Comparison of ENCODE assay signal across 40 mouse cellular contexts in the genomic region with DNA sequence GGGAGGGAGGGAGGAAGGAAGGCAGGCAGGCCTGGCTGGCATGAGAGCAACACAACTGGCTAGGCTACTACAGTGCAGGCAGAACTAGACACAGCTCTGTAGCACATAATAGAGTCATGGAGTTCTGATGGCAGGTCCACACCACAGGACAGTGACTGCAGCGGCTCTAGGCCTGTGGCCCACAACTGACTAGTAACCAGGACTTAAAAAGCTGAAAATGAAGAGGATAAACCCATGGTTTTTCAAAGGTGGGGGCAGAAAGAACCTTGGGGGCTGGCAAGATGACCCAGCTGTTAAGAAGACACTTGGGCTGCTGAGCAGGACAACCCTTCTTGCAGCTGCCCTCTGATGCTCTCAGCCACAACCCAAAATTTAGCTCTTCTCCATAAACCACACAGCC. TPM values are rescaled to one million over a fixed set of nuclear protein-coding genes. Genes with fewer than 3 reads are reported as not detected.
DNase-seq lines count a peak whose midpoint lies in the region; ATAC-seq and TF ChIP-seq lines count a peak whose summit lies in the region.
"Had no signal": no experiment of that assay in that cellular context is flagged by ENCODE, and none has a peak within 500 bp of the region (broad histone marks: within the 10 kb centered on the region; RNA-seq: fewer than 3 reads in every experiment).

No protein-coding gene starts in this region.

- intact Hi-C loops in heart, postnatal 36 days (cut with DNase I), result loop anchor here (5.0 kb wide), 1 partner anchor 79 kb away; no protein-coding TSS in a partner anchor

- 82% methylated on average over 1 of the region's 1 CpGs for WGBS in forebrain, embryonic 11.5 days
- 100% methylated on average over 1 of the region's 1 CpGs for WGBS in forebrain, embryonic 15.5 days
- WGBS in heart, embryonic 13.5 days, result 92% methylated on average over 1 of the region's 1 CpGs
- 100% methylated on average over 1 of the region's 1 CpGs for WGBS in midbrain, embryonic 11.5 days
- WGBS in midbrain, embryonic 13.5 days, result 94% methylated on average over 1 of the region's 1 CpGs
- 87% methylated on average over 1 of the region's 1 CpGs for WGBS in limb, embryonic 12.5 days
- WGBS in lung, postnatal 0 days, result 95% methylated on average over 1 of the region's 1 CpGs

- no peak for ATAC-seq in forebrain, embryonic 11.5 days (replicated peaks; ENCODE audit: low FRiP score)
- ATAC-seq in forebrain, embryonic 15.5 days (replicated peaks), result no peak
- ATAC-seq in heart, embryonic 13.5 days (ENCODE audit: extremely low read depth, insufficient number of reproducible peaks, low FRiP score, low TSS enrichment), result no peak
- no peak for ATAC-seq in midbrain, embryonic 11.5 days (ENCODE audit: low FRiP score)
- no peak for ATAC-seq in midbrain, embryonic 13.5 days
- no peak for ATAC-seq in limb, embryonic 12.5 days (ENCODE audit: insufficient number of reproducible peaks, insufficient read depth, low FRiP score, low TSS enrichment, low read depth)
- no peak for ATAC-seq in lung, postnatal 0 days
- ATAC-seq: forebrain, embryonic 13.5 days; liver, embryonic 12.5 days; liver, postnatal 0 days; midbrain, embryonic 15.5 days; Patski had no signal

- no peak overlapping the region for H3K27ac ChIP-seq in forebrain, embryonic 11.5 days (ENCODE audit: low read depth, low read length)
- no peak overlapping the region for H3K27ac ChIP-seq in forebrain, embryonic 15.5 days (replicated peaks)
- H3K27ac ChIP-seq in heart, embryonic 13.5 days (replicated peaks), result no peak overlapping the region
- H3K27ac ChIP-seq in midbrain, embryonic 11.5 days (ENCODE audit: low read depth, low read length), result no peak overlapping the region
- H3K27ac ChIP-seq in midbrain, embryonic 13.5 days, result no peak overlapping the region
- H3K27ac ChIP-seq in limb, embryonic 12.5 days, result peak overlapping the region; percentile 29; the same call in 1 of the 2 replicates
- H3K27ac ChIP-seq in lung, postnatal 0 days (ENCODE audit: low read length), result no peak overlapping the region
- H3K27ac ChIP-seq: embryonic facial prominence, embryonic 15.5 days; forebrain, embryonic 13.5 days; gastrocnemius, adult 2 months; hindbrain, embryonic 15.5 days; kidney, embryonic 15.5 days; liver, embryonic 12.5 days; macrophage; midbrain, embryonic 15.5 days; neural tube, embryonic 15.5 days; stomach, embryonic 15.5 days had no signal

- DNase-seq in forebrain, embryonic 11.5 days (ENCODE audit: low spot score), result peak; percentile 20
- DNase-seq in heart, postnatal 36 days, result no peak
- peak; percentile 19 for DNase-seq in midbrain, embryonic 11.5 days (ENCODE audit: low spot score, missing footprints)
- DNase-seq in lung, postnatal 0 days (ENCODE audit: low spot score), result no peak
- DNase-seq: adrenal gland, postnatal 10 days; cerebellum, adult 11 months; cerebellum, adult 9-10 months; embryo, embryonic 11 days; gastrocnemius, adult 2 months; heart, adult 18-20 months; kidney, adult 18-20 months; liver, postnatal 0 days; right cerebral cortex, postnatal 25 days; thymus, adult 2 months had no signal

- no peak for TF ChIP-seq CTCF in lung, postnatal 0 days (IDR thresholded peaks at IDR 0.05)

- H3K9ac ChIP-seq in forebrain, embryonic 11.5 days (ENCODE audit: low read length), result no peak overlapping the region
- H3K9ac ChIP-seq in forebrain, embryonic 15.5 days (replicated peaks), result no peak overlapping the region
- H3K9ac ChIP-seq in heart, embryonic 13.5 days, result peak overlapping the region; percentile 25; the same call in 1 of the 2 replicates
- H3K9ac ChIP-seq in midbrain, embryonic 11.5 days (ENCODE audit: low read length), result no peak overlapping the region
- H3K9ac ChIP-seq in midbrain, embryonic 13.5 days (replicated peaks), result no peak overlapping the region
- no peak overlapping the region; the same call in 1 of the 2 replicates for H3K9ac ChIP-seq in limb, embryonic 12.5 days (replicated peaks)
- no peak overlapping the region for H3K9ac ChIP-seq in lung, postnatal 0 days (replicated peaks; ENCODE audit: low read depth)
- H3K9ac ChIP-seq: embryonic facial prominence, embryonic 15.5 days; forebrain, embryonic 13.5 days; hindbrain, embryonic 15.5 days; kidney, embryonic 15.5 days; liver, postnatal 0 days; midbrain, embryonic 15.5 days; neural tube, embryonic 15.5 days; stomach, embryonic 15.5 days had no signal

- H3K4me1 ChIP-seq in forebrain, embryonic 11.5 days (replicated peaks; ENCODE audit: control insufficient read depth, insufficient read depth, low read length), result peaks cover 9% of the 10 kb centered on the region
- peaks cover 28% of the 10 kb centered on the region for H3K4me1 ChIP-seq in forebrain, embryonic 15.5 days
- peaks cover 22% of the 10 kb centered on the region for H3K4me1 ChIP-seq in heart, embryonic 13.5 days
- H3K4me1 ChIP-seq in midbrain, embryonic 11.5 days (ENCODE audit: control insufficient read depth, insufficient read depth, low read length), result peaks cover 13% of the 10 kb centered on the region
- peaks cover 29% of the 10 kb centered on the region for H3K4me1 ChIP-seq in midbrain, embryonic 13.5 days (replicated peaks)
- H3K4me1 ChIP-seq in limb, embryonic 12.5 days (replicated peaks), result peaks cover 35% of the 10 kb centered on the region
- peaks cover 9% of the 10 kb centered on the region; the same call in 1 of the 2 replicates for H3K4me1 ChIP-seq in lung, postnatal 0 days (ENCODE audit: insufficient read depth, low read depth, low read length)

- TF ChIP-seq EP300 in lung, postnatal 0 days (IDR thresholded peaks at IDR 0.05), result no peak

- no peak overlapping the region for H3K4me3 ChIP-seq in forebrain, embryonic 11.5 days (ENCODE audit: low read depth, low read length)
- no peak overlapping the region for H3K4me3 ChIP-seq in forebrain, embryonic 15.5 days
- no peak overlapping the region for H3K4me3 ChIP-seq in heart, embryonic 13.5 days
- no peak overlapping the region for H3K4me3 ChIP-seq in midbrain, embryonic 11.5 days (ENCODE audit: low read depth, low read length)
- no peak overlapping the region for H3K4me3 ChIP-seq in midbrain, embryonic 13.5 days (replicated peaks)
- H3K4me3 ChIP-seq in limb, embryonic 12.5 days (replicated peaks), result no peak overlapping the region
- no peak overlapping the region for H3K4me3 ChIP-seq in lung, postnatal 0 days (ENCODE audit: low read depth, low read length)
- H3K4me3 ChIP-seq: embryonic facial prominence, embryonic 15.5 days; forebrain, embryonic 13.5 days; gastrocnemius, adult 2 months; hindbrain, embryonic 15.5 days; kidney, embryonic 15.5 days; liver, embryonic 12.5 days; midbrain, embryonic 15.5 days; neural tube, embryonic 15.5 days; stomach, embryonic 15.5 days had no signal

- H3K27me3 ChIP-seq in forebrain, embryonic 11.5 days (ENCODE audit: control insufficient read depth, insufficient read depth, low read length), result no peaks in the 10 kb centered on the region
- H3K27me3 ChIP-seq in forebrain, embryonic 15.5 days, result no peaks in the 10 kb centered on the region
- no peaks in the 10 kb centered on the region for H3K27me3 ChIP-seq in heart, embryonic 13.5 days (replicated peaks)
- H3K27me3 ChIP-seq in midbrain, embryonic 11.5 days (ENCODE audit: control insufficient read depth, insufficient read depth, low read length), result no peaks in the 10 kb centered on the region
- H3K27me3 ChIP-seq in midbrain, embryonic 13.5 days, result no peaks in the 10 kb centered on the region
- no peaks in the 10 kb centered on the region for H3K27me3 ChIP-seq in limb, embryonic 12.5 days
- no peaks in the 10 kb centered on the region for H3K27me3 ChIP-seq in lung, postnatal 0 days (replicated peaks; ENCODE audit: insufficient read depth, low read length)
- H3K27me3 ChIP-seq: embryonic facial prominence, embryonic 15.5 days; forebrain, embryonic 13.5 days; hindbrain, embryonic 15.5 days; kidney, embryonic 15.5 days; liver, embryonic 12.5 days; midbrain, embryonic 15.5 days; neural tube, embryonic 15.5 days; Patski; stomach, embryonic 15.5 days had no signal

- H3K9me3 ChIP-seq in forebrain, embryonic 11.5 days (ENCODE audit: control insufficient read depth, low read length), result no peaks in the 10 kb centered on the region
- H3K9me3 ChIP-seq in forebrain, embryonic 15.5 days, result no peaks in the 10 kb centered on the region
- H3K9me3 ChIP-seq in heart, embryonic 13.5 days, result no peaks in the 10 kb centered on the region
- no peaks in the 10 kb centered on the region for H3K9me3 ChIP-seq in midbrain, embryonic 11.5 days (ENCODE audit: control insufficient read depth, low read length)
- H3K9me3 ChIP-seq in midbrain, embryonic 13.5 days, result no peaks in the 10 kb centered on the region
- no peaks in the 10 kb centered on the region for H3K9me3 ChIP-seq in limb, embryonic 12.5 days
- no peaks in the 10 kb centered on the region for H3K9me3 ChIP-seq in lung, postnatal 0 days (ENCODE audit: low read length)
- H3K9me3 ChIP-seq: embryonic facial prominence, embryonic 15.5 days; forebrain, embryonic 13.5 days; hindbrain, embryonic 15.5 days; kidney, embryonic 15.5 days; liver, embryonic 12.5 days; midbrain, embryonic 15.5 days; neural tube, embryonic 15.5 days; stomach, embryonic 15.5 days had no signal

- no peak overlapping the region for H3K4me2 ChIP-seq in forebrain, embryonic 11.5 days (ENCODE audit: low read depth, low read length, severe bottlenecking)
- no peak overlapping the region for H3K4me2 ChIP-seq in forebrain, embryonic 15.5 days (replicated peaks)
- no peak overlapping the region for H3K4me2 ChIP-seq in heart, embryonic 13.5 days
- no peak overlapping the region for H3K4me2 ChIP-seq in midbrain, embryonic 11.5 days
- no peak overlapping the region for H3K4me2 ChIP-seq in midbrain, embryonic 13.5 days (replicated peaks)
- H3K4me2 ChIP-seq in limb, embryonic 12.5 days, result 0 out of 2 replicates have a peak overlapping the region, but pooled peaks have one; percentile 88
- no peak overlapping the region for H3K4me2 ChIP-seq in lung, postnatal 0 days (replicated peaks; ENCODE audit: low read depth, low read length)
- H3K4me2 ChIP-seq: embryonic facial prominence, embryonic 15.5 days; heart, embryonic 11.5 days; hindbrain, embryonic 15.5 days; kidney, embryonic 15.5 days; midbrain, embryonic 15.5 days; neural tube, embryonic 15.5 days; stomach, embryonic 15.5 days had no signal

- no peaks in the 10 kb centered on the region for H3K36me3 ChIP-seq in forebrain, embryonic 11.5 days (ENCODE audit: control insufficient read depth, insufficient read depth, low read length)
- peaks cover 23% of the 10 kb centered on the region for H3K36me3 ChIP-seq in forebrain, embryonic 15.5 days
- H3K36me3 ChIP-seq in heart, embryonic 13.5 days, result peaks cover 35% of the 10 kb centered on the region
- peaks cover 6% of the 10 kb centered on the region for H3K36me3 ChIP-seq in midbrain, embryonic 11.5 days (ENCODE audit: control insufficient read depth, insufficient read depth, low read length)
- peaks cover 31% of the 10 kb centered on the region for H3K36me3 ChIP-seq in midbrain, embryonic 13.5 days
- peaks cover 34% of the 10 kb centered on the region for H3K36me3 ChIP-seq in limb, embryonic 12.5 days
- H3K36me3 ChIP-seq in lung, postnatal 0 days (ENCODE audit: insufficient read depth, low read length), result peaks cover 14% of the 10 kb centered on the region; the same call in 1 of the 2 replicates

RNA-seq across cellular contexts. Expression of a gene that starts 2.4 kb away (rescaled TPM):
- polyA plus RNA-seq in forebrain, embryonic 11.5 days (2014; fragmentation: Nextera tagmentation; extraction: Ambion mirVana), result 140 and 143 TPM in 2 replicates
- polyA plus RNA-seq in forebrain, embryonic 15.5 days (2015; fragmentation: Nextera tagmentation; extraction: Ambion mirVana), result 113 and 119 TPM in 2 replicates
- polyA plus RNA-seq in heart, embryonic 13.5 days (2015; fragmentation: Nextera tagmentation; extraction: Ambion mirVana), result 89.2 and 97.1 TPM in 2 replicates
- total RNA-seq in heart, postnatal 36 days (2021), result 10 to 100 TPM; 63.0 to 67.5 TPM
- 167 and 169 TPM in 2 replicates for polyA plus RNA-seq in midbrain, embryonic 11.5 days (2014; fragmentation: Nextera tagmentation; extraction: Ambion mirVana)
- 131 and 135 TPM in 2 replicates for polyA plus RNA-seq in midbrain, embryonic 13.5 days (2015; fragmentation: Nextera tagmentation; extraction: Ambion mirVana)
- polyA plus RNA-seq in limb, embryonic 12.5 days (2016; fragmentation: Nextera tagmentation; extraction: Ambion mirVana), result 112 and 120 TPM in 2 replicates
- 74.3 and 75.9 TPM in 2 replicates for polyA plus RNA-seq in lung, postnatal 0 days (2015; fragmentation: Nextera tagmentation; extraction: Ambion mirVana)

RNA-seq across cellular contexts. Expression of a gene that starts 3.7 kb away (rescaled TPM):
- polyA plus RNA-seq in forebrain, embryonic 11.5 days (2014; fragmentation: Nextera tagmentation; extraction: Ambion mirVana), result 0.45 and 0.64 TPM in 2 replicates
- 3.8 and 4.0 TPM in 2 replicates for polyA plus RNA-seq in forebrain, embryonic 15.5 days (2015; fragmentation: Nextera tagmentation; extraction: Ambion mirVana)
- 0.43 TPM in 1 of 2 replicates, not detected in the other for polyA plus RNA-seq in heart, embryonic 13.5 days (2015; fragmentation: Nextera tagmentation; extraction: Ambion mirVana)
- total RNA-seq in heart, postnatal 36 days (2021), result not detected
- 0.44 and 0.72 TPM in 2 replicates for polyA plus RNA-seq in midbrain, embryonic 11.5 days (2014; fragmentation: Nextera tagmentation; extraction: Ambion mirVana)
- 1.1 and 1.5 TPM in 2 replicates for polyA plus RNA-seq in midbrain, embryonic 13.5 days (2015; fragmentation: Nextera tagmentation; extraction: Ambion mirVana)
- 0.24 and 0.32 TPM in 2 replicates for polyA plus RNA-seq in limb, embryonic 12.5 days (2016; fragmentation: Nextera tagmentation; extraction: Ambion mirVana)
- polyA plus RNA-seq in lung, postnatal 0 days (2015; fragmentation: Nextera tagmentation; extraction: Ambion mirVana), result 1.9 and 2.1 TPM in 2 replicates
- total RNA-seq: megakaryocyte-erythroid progenitor cell, adult 5-6 weeks had no signal
- polyA plus RNA-seq: heart, postnatal 0 days; liver, postnatal 0 days; macrophage had no signal

RNA-seq across cellular contexts. Expression of a gene that starts 11.4 kb away (rescaled TPM):
- polyA plus RNA-seq in forebrain, embryonic 11.5 days (2014; fragmentation: Nextera tagmentation; extraction: Ambion mirVana), result 1.0 and 1.1 TPM in 2 replicates
- polyA plus RNA-seq in forebrain, embryonic 15.5 days (2015; fragmentation: Nextera tagmentation; extraction: Ambion mirVana), result 0.87 and 1.7 TPM in 2 replicates
- 0.20 and 0.35 TPM in 2 replicates for polyA plus RNA-seq in heart, embryonic 13.5 days (2015; fragmentation: Nextera tagmentation; extraction: Ambion mirVana)
- not detected for total RNA-seq in heart, postnatal 36 days (2021)
- polyA plus RNA-seq in midbrain, embryonic 11.5 days (2014; fragmentation: Nextera tagmentation; extraction: Ambion mirVana), result 0.88 and 1.1 TPM in 2 replicates
- 1.5 TPM in 2 replicates for polyA plus RNA-seq in midbrain, embryonic 13.5 days (2015; fragmentation: Nextera tagmentation; extraction: Ambion mirVana)
- 0.92 and 1.6 TPM in 2 replicates for polyA plus RNA-seq in limb, embryonic 12.5 days (2016; fragmentation: Nextera tagmentation; extraction: Ambion mirVana)
- 1.1 and 1.6 TPM in 2 replicates for polyA plus RNA-seq in lung, postnatal 0 days (2015; fragmentation: Nextera tagmentation; extraction: Ambion mirVana)
- total RNA-seq: gastrocnemius, adult 2 months; heart, adult 18-20 months had no signal
- polyA plus RNA-seq: heart, embryonic 11.5 days; heart, postnatal 0 days; liver, embryonic 12.5 days; liver, postnatal 0 days; macrophage had no signal

RNA-seq across cellular contexts. Expression of a gene that starts 32.3 kb away (rescaled TPM):
- not detected in 2 replicates for polyA plus RNA-seq in forebrain, embryonic 11.5 days (2014; fragmentation: Nextera tagmentation; extraction: Ambion mirVana)
- not detected in 2 replicates for polyA plus RNA-seq in forebrain, embryonic 15.5 days (2015; fragmentation: Nextera tagmentation; extraction: Ambion mirVana)
- polyA plus RNA-seq in heart, embryonic 13.5 days (2015; fragmentation: Nextera tagmentation; extraction: Ambion mirVana), result not detected in 2 replicates
- not detected for total RNA-seq in heart, postnatal 36 days (2021)
- not detected in 2 replicates for polyA plus RNA-seq in midbrain, embryonic 11.5 days (2014; fragmentation: Nextera tagmentation; extraction: Ambion mirVana)
- polyA plus RNA-seq in midbrain, embryonic 13.5 days (2015; fragmentation: Nextera tagmentation; extraction: Ambion mirVana), result not detected in 2 replicates
- polyA plus RNA-seq in limb, embryonic 12.5 days (2016; fragmentation: Nextera tagmentation; extraction: Ambion mirVana), result not detected in 2 replicates
- not detected in 2 replicates for polyA plus RNA-seq in lung, postnatal 0 days (2015; fragmentation: Nextera tagmentation; extraction: Ambion mirVana)
- total RNA-seq: adrenal gland, postnatal 10 days; gastrocnemius, adult 2 months; heart, adult 18-20 months; layer of hippocampus, adult 18-20 months; layer of hippocampus, postnatal 10 days; left cerebral cortex, adult 18-20 months; left cerebral cortex, postnatal 14 days; megakaryocyte-erythroid progenitor cell, adult 5-6 weeks; MEL had no signal
- polyA plus RNA-seq: embryonic facial prominence, embryonic 15.5 days; forebrain, embryonic 13.5 days; heart, embryonic 11.5 days; heart, postnatal 0 days; hindbrain, embryonic 15.5 days; intestine, embryonic 14.5 days; kidney, embryonic 15.5 days; limb, embryonic 14.5 days; liver, embryonic 12.5 days; liver, postnatal 0 days; lung, embryonic 16.5 days; macrophage; midbrain, embryonic 15.5 days; neural tube, embryonic 15.5 days; Patski; stomach, embryonic 15.5 days; thymus, adult 2 months; urinary bladder, adult 2 months had no signal

RNA-seq across cellular contexts. Expression of a gene that starts 32.5 kb away (rescaled TPM):
- polyA plus RNA-seq in forebrain, embryonic 11.5 days (2014; fragmentation: Nextera tagmentation; extraction: Ambion mirVana), result not detected in 2 replicates
- 0.36 and 0.83 TPM in 2 replicates for polyA plus RNA-seq in forebrain, embryonic 15.5 days (2015; fragmentation: Nextera tagmentation; extraction: Ambion mirVana)
- not detected in 2 replicates for polyA plus RNA-seq in heart, embryonic 13.5 days (2015; fragmentation: Nextera tagmentation; extraction: Ambion mirVana)
- total RNA-seq in heart, postnatal 36 days (2021), result not detected
- not detected in 2 replicates for polyA plus RNA-seq in midbrain, embryonic 11.5 days (2014; fragmentation: Nextera tagmentation; extraction: Ambion mirVana)
- 0.15 and 0.28 TPM in 2 replicates for polyA plus RNA-seq in midbrain, embryonic 13.5 days (2015; fragmentation: Nextera tagmentation; extraction: Ambion mirVana)
- not detected in 2 replicates for polyA plus RNA-seq in limb, embryonic 12.5 days (2016; fragmentation: Nextera tagmentation; extraction: Ambion mirVana)
- polyA plus RNA-seq in lung, postnatal 0 days (2015; fragmentation: Nextera tagmentation; extraction: Ambion mirVana), result 2.5 and 3.4 TPM in 2 replicates
- total RNA-seq: adrenal gland, postnatal 10 days; gastrocnemius, adult 2 months; heart, adult 18-20 months; megakaryocyte-erythroid progenitor cell, adult 5-6 weeks; MEL had no signal
- polyA plus RNA-seq: heart, embryonic 11.5 days; heart, postnatal 0 days; intestine, embryonic 14.5 days; kidney, embryonic 15.5 days; limb, embryonic 14.5 days; liver, embryonic 12.5 days; liver, postnatal 0 days; macrophage; Patski; urinary bladder, adult 2 months had no signal

Comparison
In these comparisons a context has a peak if more than half of its experiments do, and no peak if none do; other contexts are left out.
1. DNase-seq: peak in forebrain, embryonic 11.5 days (single experiment) and midbrain, embryonic 11.5 days (single experiment); none in heart, postnatal 36 days (0 of 2) and lung, postnatal 0 days (single experiment).